Mouse (Mus musculus) megakaryocyte, embryonic 14.5 days (primary cell): ENCODE data around the gene Tifa.

Experiments
- FLI1 ChIP-seq: IDR thresholded peaks from 2 replicates; pipeline ENCODE4 v1.6.1; 2012; ENCODE audit warnings: low read length, inconsistent platforms, mixed read lengths
- GATA1 ChIP-seq: IDR thresholded peaks from 3 replicates; pipeline ENCODE4 v1.6.1; 2012; ENCODE audit warnings: mixed read lengths, low read length, inconsistent platforms, borderline replicate concordance

DNA sequence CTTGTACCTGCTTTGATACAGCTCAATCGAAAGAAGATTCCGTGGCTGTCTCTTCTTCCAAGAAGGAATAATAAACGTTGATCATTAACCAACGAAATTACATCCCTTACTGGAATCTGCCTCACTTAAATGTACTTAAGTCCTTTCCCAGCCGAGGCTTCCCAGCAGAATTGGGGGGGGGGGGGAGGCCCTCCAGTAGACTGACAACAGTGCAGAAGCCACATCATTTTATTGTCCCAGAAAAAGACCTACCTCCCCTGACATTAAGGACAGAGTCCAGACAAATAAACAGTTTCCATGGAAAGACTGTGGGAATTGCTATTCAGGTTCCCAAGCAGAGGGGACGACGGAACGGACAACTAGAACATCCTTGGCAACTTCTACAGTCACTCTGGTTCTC, 686 bp upstream of the Tifa start:
- no peak for TF ChIP-seq GATA1
- TF ChIP-seq FLI1 = no peak
